Mouse (Mus musculus): ENCODE measurements around the gene Hoxb8. TPM values are rescaled to one million over a fixed set of nuclear protein-coding genes. Genes with fewer than 3 reads are reported as not detected.

Gene Hoxb8
- total RNA-seq, 1 experiment, result 0.18 TPM

GRCm38 (mm10) chr11:96264390-96265020, 17.2 kb upstream of the Hoxb8 start:
- DNase-seq (ENCODE audit: low read depth, low spot score), result no peak
- H3K36me3 ChIP-seq (ENCODE audit: control insufficient read depth, insufficient read depth, low read length, poor library complexity, severe bottlenecking), result peaks cover 5% of the 10 kb centered on the region
- no peak for TF ChIP-seq MAFK (IDR thresholded peaks at IDR 0.05; ENCODE audit: insufficient read depth, low read depth, low read length)
- TF ChIP-seq ZC3H11A (IDR thresholded peaks at IDR 0.05; ENCODE audit: borderline replicate concordance, low read depth, low read length), result no peak
- no peak for TF ChIP-seq HCFC1 (IDR thresholded peaks at IDR 0.05; ENCODE audit: borderline replicate concordance, insufficient read depth, low read length)
- no peak for TF ChIP-seq ZNF384 (IDR thresholded peaks at IDR 0.05; ENCODE audit: low read depth, low read length)
- TF ChIP-seq CHD2 (IDR thresholded peaks at IDR 0.05; ENCODE audit: low read depth, low read length), result no peak
- H3K4me1 ChIP-seq (ENCODE audit: control insufficient read depth in 2 of 2, insufficient read depth in 2 of 2, low read length in 2 of 2, poor library complexity in 1 of 2), result 0 out of 4 replicates have a peak, but pooled peaks cover 0 to 2% of the 10 kb centered on the region in 2 experiments
- H3K9me3 ChIP-seq (ENCODE audit: control insufficient read depth, insufficient read depth, low read depth, low read length), result no peaks in the 10 kb centered on the region
- in situ Hi-C loops (cut with MboI; ENCODE audit: low sequenced_read_pairs in 2 of 2, unreplicated experiment in 2 of 2), result no loop called here
- no peak overlapping the region for H3K4me3 ChIP-seq (ENCODE audit: insufficient read depth in 1 of 2, low read depth in 1 of 2, low read length in 2 of 2, poor library complexity in 1 of 2, severe bottlenecking in 1 of 2)
- no peak overlapping the region for H3K9ac ChIP-seq (ENCODE audit: insufficient read depth, low read depth, low read length, poor library complexity, severe bottlenecking)
- H3K27ac ChIP-seq (ENCODE audit: insufficient read depth, low read depth, low read length, poor library complexity, severe bottlenecking), result no peak overlapping the region

- H3K36me3 ChIP-seq (ENCODE audit: control insufficient read depth, insufficient read depth, low read length, poor library complexity, severe bottlenecking), result peaks cover 5% of the 10 kb centered on the region
- no peak overlapping the region for H3K27ac ChIP-seq (ENCODE audit: insufficient read depth, low read depth, low read length, poor library complexity, severe bottlenecking)
- no peak overlapping the region for H3K4me3 ChIP-seq (ENCODE audit: insufficient read depth in 1 of 2, low read depth in 1 of 2, low read length in 2 of 2, poor library complexity in 1 of 2, severe bottlenecking in 1 of 2)
- no peak for TF ChIP-seq CHD2 (IDR thresholded peaks at IDR 0.05; ENCODE audit: low read depth, low read length)
- H3K4me1 ChIP-seq (ENCODE audit: control insufficient read depth in 2 of 2, insufficient read depth in 2 of 2, low read length in 2 of 2, poor library complexity in 1 of 2), result peaks cover 0 to 6% of the 10 kb centered on the region in 2 experiments; a peak in 2 of 4 replicates
- no peak overlapping the region for H3K9ac ChIP-seq (ENCODE audit: insufficient read depth, low read depth, low read length, poor library complexity, severe bottlenecking)
- in situ Hi-C loops (cut with MboI; ENCODE audit: low sequenced_read_pairs in 2 of 2, unreplicated experiment in 2 of 2), result no loop called here
- no peak for DNase-seq (ENCODE audit: low read depth, low spot score)
- H3K9me3 ChIP-seq (ENCODE audit: control insufficient read depth, insufficient read depth, low read depth, low read length), result no peaks in the 10 kb centered on the region
These were observed 15.8 kb upstream of the Hoxb8 start for GRCm38 (mm10) chr11:96265954-96266353.

- no peak overlapping the region for H3K27ac ChIP-seq (ENCODE audit: insufficient read depth, low read depth, low read length, poor library complexity, severe bottlenecking)
- in situ Hi-C loops (cut with MboI; ENCODE audit: low sequenced_read_pairs in 2 of 2, unreplicated experiment in 2 of 2), result no loop called here
- peaks cover 3% of the 10 kb centered on the region for H3K36me3 ChIP-seq (ENCODE audit: control insufficient read depth, insufficient read depth, low read length, poor library complexity, severe bottlenecking)
- no peak for DNase-seq (ENCODE audit: low read depth, low spot score)
- TF ChIP-seq ZC3H11A (IDR thresholded peaks at IDR 0.05; ENCODE audit: borderline replicate concordance, low read depth, low read length) (no peak), MAFK (IDR thresholded peaks at IDR 0.05; ENCODE audit: insufficient read depth, low read depth, low read length) (no peak), HCFC1 (IDR thresholded peaks at IDR 0.05; ENCODE audit: borderline replicate concordance, insufficient read depth, low read length) (no peak), ZNF384 (IDR thresholded peaks at IDR 0.05; ENCODE audit: low read depth, low read length) (no peak), CHD2 (IDR thresholded peaks at IDR 0.05; ENCODE audit: low read depth, low read length) (no peak)
- H3K4me3 ChIP-seq (ENCODE audit: insufficient read depth in 1 of 2, low read depth in 1 of 2, low read length in 2 of 2, poor library complexity in 1 of 2, severe bottlenecking in 1 of 2), result no peak overlapping the region
- no peaks in the 10 kb centered on the region for H3K9me3 ChIP-seq (ENCODE audit: control insufficient read depth, insufficient read depth, low read depth, low read length)
- H3K9ac ChIP-seq (ENCODE audit: insufficient read depth, low read depth, low read length, poor library complexity, severe bottlenecking), result no peak overlapping the region
- H3K4me1 ChIP-seq (ENCODE audit: control insufficient read depth in 2 of 2, insufficient read depth in 2 of 2, low read length in 2 of 2, poor library complexity in 1 of 2), result peaks cover 0 to 9% of the 10 kb centered on the region in 2 experiments; a peak in 2 of 4 replicates
These were observed 14.4 kb upstream of the Hoxb8 start for GRCm38 (mm10) chr11:96267021-96267920.

- H3K27ac ChIP-seq (ENCODE audit: insufficient read depth, low read depth, low read length, poor library complexity, severe bottlenecking), result no peak overlapping the region
- in situ Hi-C loops (cut with MboI; ENCODE audit: low sequenced_read_pairs in 2 of 2, unreplicated experiment in 2 of 2), result no loop called here
- H3K4me1 ChIP-seq (ENCODE audit: control insufficient read depth in 2 of 2, insufficient read depth in 2 of 2, low read length in 2 of 2, poor library complexity in 1 of 2), result peaks cover 0 to 9% of the 10 kb centered on the region in 2 experiments; a peak in 2 of 4 replicates
- DNase-seq (ENCODE audit: low read depth, low spot score), result no peak
- H3K36me3 ChIP-seq (ENCODE audit: control insufficient read depth, insufficient read depth, low read length, poor library complexity, severe bottlenecking), result no peaks in the 10 kb centered on the region; the same call in none of the 2 replicates
- TF ChIP-seq MAFK (IDR thresholded peaks at IDR 0.05; ENCODE audit: insufficient read depth, low read depth, low read length) (no peak), HCFC1 (IDR thresholded peaks at IDR 0.05; ENCODE audit: borderline replicate concordance, insufficient read depth, low read length) (no peak), ZC3H11A (IDR thresholded peaks at IDR 0.05; ENCODE audit: borderline replicate concordance, low read depth, low read length) (no peak), CHD2 (IDR thresholded peaks at IDR 0.05; ENCODE audit: low read depth, low read length) (no peak), ZNF384 (IDR thresholded peaks at IDR 0.05; ENCODE audit: low read depth, low read length) (no peak)
- H3K9me3 ChIP-seq (ENCODE audit: control insufficient read depth, insufficient read depth, low read depth, low read length), result no peaks in the 10 kb centered on the region
- no peak overlapping the region for H3K4me3 ChIP-seq (ENCODE audit: insufficient read depth in 1 of 2, low read depth in 1 of 2, low read length in 2 of 2, poor library complexity in 1 of 2, severe bottlenecking in 1 of 2)
- H3K9ac ChIP-seq (ENCODE audit: insufficient read depth, low read depth, low read length, poor library complexity, severe bottlenecking), result no peak overlapping the region
These were observed 13.5 kb upstream of the Hoxb8 start for GRCm38 (mm10) chr11:96268031-96268745.
